Mouse (Mus musculus) hindbrain, embryonic 10.5 days (tissue): ENCODE data around the gene Olfr1495. TPM values are rescaled to one million over a fixed set of nuclear protein-coding genes. Genes with fewer than 3 reads are reported as not detected.
"Not testable (repeated sequence)": the region's sequence is repeated elsewhere in the genome, so short reads cannot be mapped to it uniquely, and the experiment has no call there.

ENCODE experiments used
- DNase-seq: peaks from one replicate; pipeline ENCODE4 v3.0.0-alpha.2; 2017; ENCODE audit warnings: low spot score
- H3K27ac ChIP-seq: fragments of 300-500 bp; sonication (generic); 2 replicates; pipeline ENCODE4 v1.5.1; 2016; ENCODE audit warnings: mild to moderate bottlenecking, moderate library complexity
- H3K27me3 ChIP-seq: fragments of 300-500 bp; sonication (generic); 2 replicates; pipeline ENCODE4 v1.6.1; 2016; ENCODE audit warnings: mild to moderate bottlenecking; ENCODE audit not compliant: poor library complexity, insufficient read depth, severe bottlenecking
- H3K36me3 ChIP-seq: fragments of 300-500 bp; sonication (generic); 2 replicates; pipeline ENCODE4 v1.6.1; 2016; ENCODE audit warnings: mild to moderate bottlenecking, moderate library complexity
- H3K4me1 ChIP-seq: fragments of 300-500 bp; sonication (generic); replicated peaks from 2 replicates; pipeline ENCODE4 v1.6.1; 2016; ENCODE audit warnings: mild to moderate bottlenecking
- H3K4me3 ChIP-seq: fragments of 300-500 bp; sonication (generic); 2 replicates; pipeline ENCODE4 v1.5.1; 2016; ENCODE audit warnings: mild to moderate bottlenecking, moderate library complexity
- H3K9me3 ChIP-seq: fragments of 300-500 bp; sonication (generic); 2 replicates; pipeline ENCODE4 v1.6.1; 2016; ENCODE audit warnings: mild to moderate bottlenecking, moderate library complexity
- WGBS: fragments of 180-500 bp; shearing (Covaris S2); methylation state at CpG from one replicate; pipeline ENCODE4 v1.1.7; 2016; 5-methylcytosine and 5-hydroxymethylcytosine counted together
- polyA plus RNA-seq: library from polyadenylated mRNA; unstranded; fragments of >200 nt; fragmentation: Nextera tagmentation; extraction: Ambion mirVana; gene quantifications from 2 replicates; pipeline ENCODE4 v1.2.1, GENCODE M21; 2016

Olfr1495 gene
- not detected in 2 replicates for polyA plus RNA-seq

GRCm38 (mm10) chr19:13764306-13764705 lies at the start of gene Olfr1495:
Gene Olfr1495, plus strand, starts transcription at chr19:13764606.
- Histone ChIP-seq H3K27me3 (no peaks in the 10 kb centered on the region), H3K36me3 (no peaks in the 10 kb centered on the region), H3K9me3 (0 out of 2 replicates have a peak, but pooled peaks cover 8% of the 10 kb centered on the region), H3K4me1 (no peaks in the 10 kb centered on the region), H3K27ac (no peak within 1 kb of the TSS), H3K4me3 (no peak within 1 kb of the TSS)
- WGBS, result 83% methylated on average over 3 of the region's 3 CpGs
- DNase-seq, result no peak

GRCm38 (mm10) chr19:13722978-13723377 lies 41.4 kb upstream of the Olfr1495 start, which contains the start of gene Olfr1493-ps1:
Gene Olfr1493-ps1, plus strand, starts transcription at chr19:13723278.
- Histone ChIP-seq H3K27me3 (no peaks in the 10 kb centered on the region), H3K9me3 (peaks cover 9% of the 10 kb centered on the region; the same call in 1 of the 2 replicates), H3K4me3 (no peak within 1 kb of the TSS), H3K27ac (no peak within 1 kb of the TSS), H3K36me3 (no peaks in the 10 kb centered on the region), H3K4me1 (no peaks in the 10 kb centered on the region)
- no peak for DNase-seq
- 58% methylated on average over 2 of the region's 2 CpGs for WGBS

DNA sequence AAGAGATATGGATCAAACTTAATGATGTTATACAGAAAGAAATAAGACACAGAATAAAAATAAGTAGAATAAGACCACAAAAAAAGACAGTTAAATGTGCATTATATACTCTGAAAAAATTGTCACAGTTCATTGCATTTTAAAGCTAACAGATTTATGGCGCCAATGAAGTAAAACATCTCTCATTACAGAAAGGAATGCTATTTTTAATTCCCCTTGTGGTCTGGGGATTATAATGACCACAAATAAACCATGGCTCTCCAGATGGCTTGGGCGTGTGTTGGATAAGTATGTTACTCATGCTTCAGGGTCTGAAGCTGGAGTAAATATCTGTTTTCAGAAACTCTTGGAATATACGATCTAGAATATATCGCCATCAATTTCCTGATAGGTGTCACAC lies 25.0 kb upstream of the Olfr1495 start, which contains the start of gene Olfr1494:
TSS of gene Olfr1494 (plus strand) at position 301 of the 400 bp plus-strand sequence.
- Histone ChIP-seq H3K36me3 (no peaks in the 10 kb centered on the region), H3K27me3 (no peaks in the 10 kb centered on the region), H3K27ac (no peak within 1 kb of the TSS), H3K4me3 (no peak within 1 kb of the TSS), H3K4me1 (no peaks in the 10 kb centered on the region), H3K9me3 (0 out of 2 replicates have a peak, but pooled peaks cover 5% of the 10 kb centered on the region)
- no peak for DNase-seq
- WGBS, result 92% methylated on average over 4 of the region's 4 CpGs

DNA sequence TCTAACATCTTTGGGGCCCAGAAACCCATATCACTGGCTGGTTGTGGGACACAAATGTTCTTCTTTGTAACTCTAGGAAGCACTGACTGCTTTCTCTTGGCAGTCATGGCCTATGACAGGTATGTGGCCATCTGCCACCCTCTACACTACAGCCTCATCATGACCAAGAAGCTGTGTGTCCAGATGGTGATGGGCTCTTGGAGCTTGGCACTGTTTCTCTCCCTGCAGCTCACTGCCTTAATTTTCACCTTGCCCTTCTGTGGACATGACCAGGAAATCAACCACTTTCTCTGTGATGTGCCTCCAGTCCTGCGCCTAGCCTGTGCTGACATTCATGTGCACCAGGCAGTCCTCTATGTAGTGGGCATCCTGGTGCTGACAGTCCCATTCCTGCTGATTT lies 15.0 kb upstream of the Olfr1495 start:
- no peaks in the 10 kb centered on the region for H3K4me1 ChIP-seq
- 88% methylated on average over 1 of the region's 1 CpGs for WGBS
- H3K27ac ChIP-seq, result no peak overlapping the region

GRCm38 (mm10) chr19:13768565-13769276 lies 4.3 kb downstream of the Olfr1495 start:
- no peaks in the 10 kb centered on the region for H3K4me1 ChIP-seq
- H3K36me3 ChIP-seq, result no peaks in the 10 kb centered on the region
- WGBS, result 88% methylated on average over 9 of the region's 9 CpGs
- H3K9me3 ChIP-seq, result 0 out of 2 replicates have a peak, but pooled peaks cover 6% of the 10 kb centered on the region
- DNase-seq, result no peak
- H3K4me3 ChIP-seq, result no peak overlapping the region
- no peaks in the 10 kb centered on the region for H3K27me3 ChIP-seq
- H3K27ac ChIP-seq, result no peak overlapping the region

More for the DNA sequence above, 15.0 kb upstream of the Olfr1495 start:
- Histone ChIP-seq H3K4me3 (no peak overlapping the region), H3K36me3 (no peaks in the 10 kb centered on the region), H3K9me3 (peaks cover 8% of the 10 kb centered on the region; the same call in 1 of the 2 replicates), H3K27me3 (no peaks in the 10 kb centered on the region)
- no peak for DNase-seq

GRCm38 (mm10) chr19:13777578-13777977 lies 13.2 kb downstream of the Olfr1495 start, which contains the start of gene Olfr1496:
Gene Olfr1496, plus strand, starts transcription at chr19:13777878.
- DNase-seq, result no peak
- H3K4me1 ChIP-seq, result no peaks in the 10 kb centered on the region
- no peaks in the 10 kb centered on the region for H3K9me3 ChIP-seq
- H3K36me3 ChIP-seq, result no peaks in the 10 kb centered on the region
- no peak within 1 kb of the TSS for H3K27ac ChIP-seq
- no peak within 1 kb of the TSS for H3K4me3 ChIP-seq
- WGBS, result 88% methylated on average over 1 of the region's 1 CpGs
- H3K27me3 ChIP-seq, result no peaks in the 10 kb centered on the region

- H3K27ac ChIP-seq, result no peak within 1 kb of the TSS
- no peak for DNase-seq
- no peak within 1 kb of the TSS for H3K4me3 ChIP-seq
- H3K4me1 ChIP-seq, result no peaks in the 10 kb centered on the region
- H3K9me3 ChIP-seq, result no peaks in the 10 kb centered on the region
- no peaks in the 10 kb centered on the region for H3K27me3 ChIP-seq
- no peaks in the 10 kb centered on the region for H3K36me3 ChIP-seq
These were observed 33.7 kb downstream of the Olfr1495 start, which contains the start of gene Olfr1497 for GRCm38 (mm10) chr19:13798102-13798501. Gene Olfr1497, minus strand, starts transcription at chr19:13798202.

DNA sequence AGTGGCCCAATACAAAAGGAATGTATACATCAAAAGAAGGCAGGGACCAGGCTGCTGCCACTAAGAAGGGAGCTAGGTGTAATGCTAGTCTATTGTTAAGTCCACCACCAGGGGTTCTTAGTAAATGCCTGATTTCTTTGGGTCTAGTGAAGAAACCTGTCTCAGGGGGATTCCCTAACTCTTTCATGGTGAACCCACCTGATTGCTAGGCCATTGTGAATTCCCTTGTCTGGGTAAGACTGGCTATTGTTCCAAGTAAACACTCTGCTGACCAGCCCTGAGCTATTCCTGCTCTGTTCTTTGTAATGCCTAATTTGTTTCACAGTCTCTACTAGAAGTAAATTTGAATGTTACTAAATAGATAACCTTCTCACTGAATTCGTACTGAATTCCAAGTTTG lies 41.1 kb downstream of the Olfr1495 start:
- not testable (repeated sequence) for DNase-seq, H3K36me3 ChIP-seq, H3K27me3 ChIP-seq, H3K9me3 ChIP-seq, H3K27ac ChIP-seq, H3K4me3 ChIP-seq, H3K4me1 ChIP-seq
- 68% methylated on average over 1 of the region's 1 CpGs for WGBS

DNA sequence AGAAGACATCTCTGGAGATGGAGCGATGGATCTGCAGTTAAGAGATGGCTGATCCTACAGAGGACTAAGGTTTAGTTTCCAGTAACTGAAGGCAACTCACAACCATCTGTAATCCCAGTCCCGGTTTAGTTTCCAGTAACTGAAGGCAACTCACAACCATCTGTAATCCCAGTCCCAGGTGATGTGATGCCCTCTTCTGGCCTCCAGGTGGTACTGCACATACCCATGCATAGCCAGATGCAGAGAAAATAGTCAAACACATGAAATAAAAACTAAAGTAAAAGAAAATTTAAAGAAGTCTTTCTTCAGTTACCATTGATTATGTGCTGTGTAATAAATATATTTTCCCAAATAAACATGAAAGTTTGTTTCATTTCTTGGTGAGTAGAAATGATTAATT lies 48.4 kb downstream of the Olfr1495 start:
- Histone ChIP-seq H3K4me3 (no peak overlapping the region), H3K27me3 (no peaks in the 10 kb centered on the region), H3K27ac (no peak overlapping the region), H3K9me3 (no peaks in the 10 kb centered on the region), H3K4me1 (no peaks in the 10 kb centered on the region), H3K36me3 (no peaks in the 10 kb centered on the region)
- no peak for DNase-seq
- 66% methylated on average over 2 of the region's 2 CpGs for WGBS

GRCm38 (mm10) chr19:13818827-13819226 lies 54.4 kb downstream of the Olfr1495 start:
- no peak overlapping the region for H3K4me3 ChIP-seq
- no peak for DNase-seq
- WGBS, result 36% methylated on average over 5 of the region's 5 CpGs

GRCm38 (mm10) chr19:13819347-13819746 lies 54.9 kb downstream of the Olfr1495 start, which contains the start of gene Olfr1499:
Gene Olfr1499, minus strand, starts transcription at chr19:13819447.
- DNase-seq, result no peak
- H3K27me3 ChIP-seq, result no peaks in the 10 kb centered on the region
- H3K27ac ChIP-seq, result no peak within 1 kb of the TSS
- no peaks in the 10 kb centered on the region for H3K4me1 ChIP-seq
- H3K4me3 ChIP-seq, result no peak within 1 kb of the TSS
- H3K9me3 ChIP-seq, result no peaks in the 10 kb centered on the region
- H3K36me3 ChIP-seq, result no peaks in the 10 kb centered on the region

More at GRCm38 (mm10) chr19:13818827-13819226, 54.4 kb downstream of the Olfr1495 start:
- Histone ChIP-seq H3K9me3 (no peaks in the 10 kb centered on the region), H3K27me3 (no peaks in the 10 kb centered on the region), H3K36me3 (no peaks in the 10 kb centered on the region), H3K4me1 (no peaks in the 10 kb centered on the region), H3K27ac (no peak overlapping the region)
